Mouse (Mus musculus) midbrain, embryonic 14.5 days (tissue): ENCODE data around the gene Thsd7a. TPM values are rescaled to one million over a fixed set of nuclear protein-coding genes. Genes with fewer than 3 reads are reported as not detected.
A peak's percentile ranks its signal among the peaks of the same experiment; 100 is the strongest.

Experiments used
- ATAC-seq: fragments of 200-750 bp; cut with Nextera tagmentation; 2 replicates; pipeline ENCODE4 v1.8.0; 2017; ENCODE audit warnings: moderate number of reproducible peaks, moderate library complexity; ENCODE audit not compliant: low FRiP score, low TSS enrichment
- DNase-seq: peaks from one replicate; pipeline ENCODE4 v3.0.0-alpha.2; 2015
- H3K27ac ChIP-seq: fragments of 300-500 bp; sonication (generic); replicated peaks from 2 replicates; pipeline ENCODE4 v1.5.1; 2014; ENCODE audit warnings: mild to moderate bottlenecking, low read depth, low read length, moderate library complexity
- H3K27me3 ChIP-seq: fragments of 300-500 bp; sonication (generic); 2 replicates; pipeline ENCODE4 v1.6.1; 2014; ENCODE audit warnings: low read length, control low read depth, mixed read lengths; ENCODE audit not compliant: control insufficient read depth, insufficient read depth
- H3K36me3 ChIP-seq: fragments of 300-500 bp; sonication (generic); 2 replicates; pipeline ENCODE4 v1.6.1; 2014; ENCODE audit warnings: low read length, control low read depth; ENCODE audit not compliant: control insufficient read depth, insufficient read depth
- H3K4me1 ChIP-seq: fragments of 300-500 bp; sonication (generic); 2 replicates; pipeline ENCODE4 v1.6.1; 2014; ENCODE audit warnings: mild to moderate bottlenecking, antibody characterized with exemption, low read length, control low read depth; ENCODE audit not compliant: control insufficient read depth, insufficient read depth
- H3K4me2 ChIP-seq: fragments of 300-500 bp; sonication (generic); 2 replicates; pipeline ENCODE4 v1.6.1; 2014; ENCODE audit warnings: mild to moderate bottlenecking, low read length, moderate library complexity
- H3K4me3 ChIP-seq: fragments of 300-500 bp; sonication (generic); replicated peaks from 2 replicates; pipeline ENCODE4 v1.5.1; 2014; ENCODE audit warnings: low read depth, low read length
- H3K9ac ChIP-seq: fragments of 300-500 bp; sonication (generic); replicated peaks from 2 replicates; pipeline ENCODE4 v1.6.1; 2014; ENCODE audit warnings: mild to moderate bottlenecking, low read length, moderate library complexity
- H3K9me3 ChIP-seq: fragments of 300-500 bp; sonication (generic); 2 replicates; pipeline ENCODE4 v1.6.1; 2016; ENCODE audit warnings: low read length, control low read depth, mixed read lengths; ENCODE audit not compliant: control insufficient read depth
- WGBS: fragments of 180-500 bp; shearing (Covaris S2); extraction: QIAGEN DNeasy Blood & Tissue Kit; methylation state at CpG from one replicate; pipeline ENCODE4 v1.1.7; 2014; 5-methylcytosine and 5-hydroxymethylcytosine counted together
- polyA plus RNA-seq: library from polyadenylated mRNA; unstranded; fragments of >200 nt; fragmentation: Nextera tagmentation; extraction: Ambion mirVana; gene quantifications from 2 replicates; pipeline ENCODE4 v1.2.1, GENCODE M21; 2014

Gene Thsd7a
- polyA plus RNA-seq, result 45.4 and 47.6 TPM in 2 replicates

- peak; percentile 86 for DNase-seq
- no peaks in the 10 kb centered on the region for H3K27me3 ChIP-seq
- peak within 1 kb of the TSS; percentile 97 for H3K9ac ChIP-seq
- no peaks in the 10 kb centered on the region for H3K36me3 ChIP-seq
- H3K4me2 ChIP-seq, result peak within 1 kb of the TSS; percentile 67
- peak within 1 kb of the TSS; percentile 61 for H3K4me3 ChIP-seq
- H3K4me1 ChIP-seq, result peaks cover 12% of the 10 kb centered on the region
- WGBS, result under 1% methylated on average over 56 of the region's 56 CpGs
- ATAC-seq, result peak; percentile 88
- no peaks in the 10 kb centered on the region for H3K9me3 ChIP-seq
- H3K27ac ChIP-seq, result peak within 1 kb of the TSS; percentile 97
These were observed at the start of gene Thsd7a for GRCm38 (mm10) chr6:12748787-12749530. Thsd7a (minus strand) TSS chr6:12749410.

DNA sequence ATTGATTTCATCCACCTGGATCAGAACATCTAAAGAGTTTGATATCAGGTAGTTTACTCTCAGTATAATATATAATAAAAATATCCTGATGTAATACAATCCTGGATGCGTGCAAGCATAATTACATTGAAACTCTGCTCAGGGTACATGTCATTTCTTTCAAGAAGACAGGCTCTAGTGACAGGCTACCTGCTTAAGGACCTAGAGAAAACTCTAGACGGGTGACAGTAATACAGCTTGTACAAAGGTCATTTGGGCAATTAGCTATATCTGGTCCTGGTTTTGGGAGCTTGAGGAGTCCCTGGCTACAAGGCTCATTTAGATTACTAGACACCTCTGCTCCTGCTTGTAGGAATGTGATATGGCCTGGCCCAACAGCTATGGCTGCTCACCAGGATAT lies 37.9 kb upstream of the Thsd7a start:
- Histone ChIP-seq H3K4me1 (peaks cover 6% of the 10 kb centered on the region), H3K9me3 (no peaks in the 10 kb centered on the region), H3K27me3 (no peaks in the 10 kb centered on the region), H3K27ac (no peak overlapping the region), H3K36me3 (no peaks in the 10 kb centered on the region), H3K4me3 (no peak overlapping the region), H3K9ac (no peak overlapping the region), H3K4me2 (no peak overlapping the region)
- DNase-seq (no peak), ATAC-seq (no peak)
- 77% methylated on average over 2 of the region's 2 CpGs for WGBS

DNA sequence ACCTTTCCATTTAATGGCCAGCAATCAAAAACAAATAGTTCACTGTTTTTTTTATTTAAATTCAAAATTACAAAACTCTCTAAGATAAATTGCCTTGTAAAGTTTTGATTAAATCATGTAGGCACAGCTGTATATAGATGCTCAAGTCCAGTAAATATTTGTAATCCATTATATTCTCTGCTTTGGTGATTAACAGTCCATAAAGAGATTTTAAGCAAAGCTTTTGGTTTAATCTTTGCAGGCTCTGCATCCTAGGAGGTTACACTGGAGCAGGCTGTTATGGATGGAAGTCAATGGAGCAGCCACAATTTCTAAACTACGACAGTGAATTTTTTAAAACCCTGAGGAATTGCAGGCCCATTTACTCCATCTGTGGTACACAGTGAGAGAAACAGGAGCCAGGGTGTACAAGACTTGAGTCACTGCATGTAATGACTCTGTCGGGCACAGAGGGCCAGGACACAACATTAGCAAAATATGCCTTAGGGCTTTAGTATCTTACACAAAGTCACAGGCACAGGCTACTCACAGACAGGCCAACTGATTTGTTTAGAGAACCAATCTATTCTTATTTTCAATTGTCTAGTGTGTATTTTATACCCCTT lies 37.3 kb upstream of the Thsd7a start:
- H3K4me1 ChIP-seq, result peaks cover 6% of the 10 kb centered on the region
- no peak overlapping the region for H3K27ac ChIP-seq
- H3K9ac ChIP-seq, result no peak overlapping the region
- H3K27me3 ChIP-seq, result no peaks in the 10 kb centered on the region
- H3K4me2 ChIP-seq, result no peak overlapping the region
- DNase-seq (peak; percentile 34), ATAC-seq (no peak)
- 29% methylated on average over 2 of the region's 2 CpGs for whole genome bisulfite sequencing
- no peaks in the 10 kb centered on the region for H3K36me3 ChIP-seq
- no peaks in the 10 kb centered on the region for H3K9me3 ChIP-seq
- no peak overlapping the region for H3K4me3 ChIP-seq

DNA sequence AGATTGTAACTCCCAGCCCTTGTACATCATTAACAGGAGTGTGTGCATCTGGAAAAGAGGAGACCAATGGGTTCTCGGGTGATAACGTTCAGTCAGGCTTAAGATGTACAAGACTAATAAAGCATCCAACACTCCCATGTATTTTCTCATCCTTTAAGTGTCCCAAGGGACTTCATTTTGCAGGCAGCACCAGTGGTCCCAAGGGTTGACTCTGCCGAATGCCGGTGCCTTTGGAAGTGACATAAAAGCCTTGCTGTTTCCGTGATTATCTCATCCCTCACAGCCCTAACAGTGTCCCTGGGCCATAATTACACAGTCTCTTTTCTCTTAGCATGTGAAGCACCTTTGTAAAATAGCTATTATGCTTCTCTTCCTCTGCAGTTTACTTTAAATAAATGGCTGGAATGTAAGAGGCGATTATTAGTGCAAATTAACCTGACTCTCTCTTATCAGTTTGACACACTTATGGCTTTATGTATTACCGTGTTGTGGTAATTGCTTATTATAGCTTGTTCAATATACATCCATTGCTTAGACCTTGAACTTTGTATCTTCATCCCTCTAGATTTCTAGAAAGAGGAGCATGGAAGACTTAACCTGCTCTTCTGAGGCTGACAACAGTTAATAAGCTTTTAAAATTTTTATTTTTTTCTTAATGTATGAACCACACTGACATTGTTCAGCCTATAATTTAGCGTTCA lies 35.9 kb upstream of the Thsd7a start:
- DNase-seq (peak; percentile 80), ATAC-seq (peak; percentile 85; the same call in 1 of the 2 replicates)
- Histone ChIP-seq H3K4me3 (no peak overlapping the region), H3K9me3 (no peaks in the 10 kb centered on the region), H3K9ac (no peak overlapping the region), H3K4me2 (no peak overlapping the region), H3K4me1 (peaks cover 6% of the 10 kb centered on the region), H3K27me3 (no peaks in the 10 kb centered on the region), H3K27ac (0 out of 2 replicates have a peak overlapping the region, but pooled peaks have one; percentile 17), H3K36me3 (no peaks in the 10 kb centered on the region)
- 42% methylated on average over 8 of the region's 8 CpGs for WGBS

GRCm38 (mm10) chr6:12772799-12773198 lies 23.6 kb upstream of the Thsd7a start:
- no peak for DNase-seq
- ATAC-seq, result no peak
- no peak overlapping the region for H3K9ac ChIP-seq
- no peak overlapping the region for H3K4me3 ChIP-seq
- no peaks in the 10 kb centered on the region for H3K27me3 ChIP-seq
- no peaks in the 10 kb centered on the region for H3K9me3 ChIP-seq
- H3K4me1 ChIP-seq, result no peaks in the 10 kb centered on the region
- H3K4me2 ChIP-seq, result no peak overlapping the region
- H3K36me3 ChIP-seq, result no peaks in the 10 kb centered on the region
- WGBS, result 79% methylated on average over 2 of the region's 2 CpGs
- H3K27ac ChIP-seq, result no peak overlapping the region

DNA sequence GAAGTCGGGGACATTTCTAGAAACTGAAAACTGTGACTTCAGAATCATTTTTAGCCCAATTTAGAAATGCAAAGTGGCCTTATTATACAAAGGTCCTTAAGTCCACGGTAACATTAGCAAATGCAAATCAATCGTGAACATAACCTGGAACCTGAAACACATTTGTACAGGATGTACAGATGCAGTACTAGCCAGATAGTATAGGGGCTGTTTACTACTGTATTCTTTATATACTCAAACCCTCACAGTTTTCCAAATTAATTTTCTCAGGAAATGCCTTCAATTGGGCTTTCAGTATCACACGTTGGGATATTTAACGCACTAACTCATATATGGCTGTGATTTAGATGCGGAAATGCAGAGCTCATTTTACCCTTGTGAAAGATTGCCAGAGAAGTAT lies 16.0 kb upstream of the Thsd7a start:
- no peak overlapping the region for H3K4me2 ChIP-seq
- 59% methylated on average over 6 of the region's 6 CpGs for WGBS
- peaks cover 6% of the 10 kb centered on the region; the same call in 1 of the 2 replicates for H3K4me1 ChIP-seq
- DNase-seq (no peak), ATAC-seq (no peak; the same call in 1 of the 2 replicates)
- no peak overlapping the region for H3K27ac ChIP-seq
- no peak overlapping the region for H3K4me3 ChIP-seq
- no peaks in the 10 kb centered on the region for H3K27me3 ChIP-seq
- no peaks in the 10 kb centered on the region for H3K9me3 ChIP-seq
- no peaks in the 10 kb centered on the region for H3K36me3 ChIP-seq
- H3K9ac ChIP-seq, result no peak overlapping the region

- ATAC-seq (peak; percentile 69; the same call in 1 of the 2 replicates), DNase-seq (peak; percentile 30)
- peaks cover 6% of the 10 kb centered on the region; the same call in 1 of the 2 replicates for H3K4me1 ChIP-seq
- H3K9me3 ChIP-seq, result no peaks in the 10 kb centered on the region
- no peak overlapping the region for H3K9ac ChIP-seq
- H3K27ac ChIP-seq, result no peak overlapping the region
- no peaks in the 10 kb centered on the region for H3K36me3 ChIP-seq
- H3K4me2 ChIP-seq, result no peak overlapping the region
- no peak overlapping the region for H3K4me3 ChIP-seq
- WGBS, result 26% methylated on average over 1 of the region's 1 CpGs
- H3K27me3 ChIP-seq, result no peaks in the 10 kb centered on the region
These were observed 15.4 kb upstream of the Thsd7a start for GRCm38 (mm10) chr6:12764606-12765005.

DNA sequence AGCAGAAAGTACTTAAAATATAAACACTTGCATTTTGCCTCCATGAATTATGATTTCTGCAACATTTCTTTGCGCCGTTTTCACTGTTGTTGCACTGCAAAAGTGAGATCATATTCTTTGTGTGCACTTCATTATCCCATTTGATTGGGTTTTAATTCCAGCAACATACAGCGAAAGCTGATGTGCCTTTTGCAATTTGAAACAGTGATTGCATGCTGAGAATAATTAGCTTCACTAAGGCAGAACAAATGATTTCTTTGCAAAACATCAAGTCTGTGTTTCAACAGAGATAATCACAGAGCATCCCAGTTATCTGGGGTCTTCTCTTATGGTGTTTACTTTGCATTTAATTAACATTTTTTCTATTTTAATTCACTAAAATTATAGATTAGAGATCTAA lies 14.6 kb upstream of the Thsd7a start:
- Histone ChIP-seq H3K9ac (no peak overlapping the region), H3K27me3 (no peaks in the 10 kb centered on the region), H3K4me3 (no peak overlapping the region), H3K36me3 (no peaks in the 10 kb centered on the region), H3K4me1 (peaks cover 6% of the 10 kb centered on the region; the same call in 1 of the 2 replicates), H3K9me3 (no peaks in the 10 kb centered on the region), H3K27ac (no peak overlapping the region), H3K4me2 (no peak overlapping the region)
- 77% methylated on average over 3 of the region's 3 CpGs for WGBS
- ATAC-seq (no peak), DNase-seq (no peak)
